Mouse (Mus musculus): ENCODE data around the gene Rccd1. TPM values are rescaled to one million over a fixed set of nuclear protein-coding genes. Genes with fewer than 3 reads are reported as not detected.
A peak's percentile ranks its signal among the peaks of the same experiment; 100 is the strongest.

Gene Rccd1
- total RNA-seq, 2 experiments from 2014 or later, result 21.2 to 22.3 TPM

- no peak for DNase-seq (ENCODE audit: low spot score in 2 of 2)
These were observed 59.6 kb downstream of the Rccd1 start for GRCm38 (mm10) chr7:80264606-80265005.

GRCm38 (mm10) chr7:80261372-80261990 is 62.8 kb downstream of the Rccd1 start:
- DNase-seq (ENCODE audit: low spot score in 2 of 2), result peak in 1 of 2 experiments; percentile 27

GRCm38 (mm10) chr7:80260625-80261371 is 63.5 kb downstream of the Rccd1 start, which contains the start of gene Ngrn:
Gene Ngrn, plus strand, starts transcription at chr7:80261215.
- DNase-seq (ENCODE audit: low spot score in 2 of 2), result peak; percentile 76 to 81

- no peak for DNase-seq (ENCODE audit: low spot score in 2 of 2)
These were observed 66.5 kb downstream of the Rccd1 start for GRCm38 (mm10) chr7:80257706-80258105.

- no peak for DNase-seq (ENCODE audit: low spot score in 2 of 2)
These were observed 68.3 kb downstream of the Rccd1 start for GRCm38 (mm10) chr7:80255981-80256380.

- no peak for DNase-seq (ENCODE audit: low spot score in 2 of 2)
These were observed 71.4 kb downstream of the Rccd1 start for GRCm38 (mm10) chr7:80252886-80253285.

GRCm38 (mm10) chr7:80252437-80252836 is 71.8 kb downstream of the Rccd1 start:
- DNase-seq (ENCODE audit: low spot score in 2 of 2), result no peak

- DNase-seq (ENCODE audit: low spot score in 2 of 2), result no peak
These were observed 77.4 kb downstream of the Rccd1 start for GRCm38 (mm10) chr7:80246859-80247258.

- peak; percentile 95 to 96 for DNase-seq (ENCODE audit: low spot score in 2 of 2)
These were observed 78.0 kb downstream of the Rccd1 start, which contains the start of gene Ttll13 for GRCm38 (mm10) chr7:80246148-80246721. Gene Ttll13, plus strand, starts transcription at chr7:80246376.

- DNase-seq (ENCODE audit: low spot score in 2 of 2), result no peak
These were observed 79.4 kb downstream of the Rccd1 start for GRCm38 (mm10) chr7:80244851-80245250.

Other genes starting within 250 kb of the Rccd1 start
- gene Idh2, start 209.1 kb downstream of the Rccd1 start, total RNA-seq (2021), result 10 to 100 TPM; 60.9 to 67.7 TPM
- gene Sema4b, start 137.6 kb downstream of the Rccd1 start, total RNA-seq (2021), result 10 to 100 TPM; 30.4 to 30.7 TPM
- gene Cib1, start 91.6 kb downstream of the Rccd1 start, total RNA-seq (2021), result 10 to 100 TPM; 23.4 to 24.3 TPM
- 1 to 10 TPM; 6.4 to 6.7 TPM for gene Gdpgp1, start 91.6 kb downstream of the Rccd1 start, total RNA-seq (2021)
- gene Ttll13, start 78.1 kb downstream of the Rccd1 start, total RNA-seq (2021), result 1 to 10 TPM; 1.4 to 1.5 TPM
- 10 to 100 TPM; 37.2 to 39.4 TPM for gene Ngrn, start 63.2 kb downstream of the Rccd1 start, total RNA-seq (2021)
- gene Vps33b, start 54.8 kb downstream of the Rccd1 start, total RNA-seq (2021), result 10 to 100 TPM; 23.0 to 25.6 TPM
- gene Prc1, start 30.0 kb downstream of the Rccd1 start, total RNA-seq (2021), result 10 to 100 TPM; 10.2 to 10.7 TPM
- 10 to 100 TPM; 47.9 to 61.9 TPM for gene Unc45a, start 16.6 kb upstream of the Rccd1 start, total RNA-seq (2021)
- 10 to 100 TPM; 37.2 to 44.9 TPM for gene Hddc3, start 18.6 kb upstream of the Rccd1 start, total RNA-seq (2021)
- gene Man2a2, start 46.9 kb upstream of the Rccd1 start, total RNA-seq (2021), result 100 to 1,000 TPM; 106 to 115 TPM
- gene Fes, start 63.5 kb upstream of the Rccd1 start, total RNA-seq (2021), result 10 to 100 TPM in 1 of 2 experiments, 1 to 10 TPM in 1; 5.2 to 10.6 TPM
- gene Furin, start 81.0 kb upstream of the Rccd1 start, total RNA-seq (2021), result 10 to 100 TPM; 53.6 to 56.6 TPM
- gene Blm, start 210.7 kb upstream of the Rccd1 start, total RNA-seq (2021), result 1 to 10 TPM; 7.0 to 8.1 TPM

All from layer of hippocampus, postnatal 10 days (tissue).